Mouse (Mus musculus) E14TG2a.4 (cell line): ENCODE data around the gene Cars2.

Experiments used
- CTCF ChIP-seq: conservative IDR thresholded peaks from 2 replicates; pipeline ENCODE4 v1.5.1; 2014; ENCODE audit warnings: low read length
- NANOG ChIP-seq: IDR thresholded peaks from 2 replicates; pipeline ENCODE4 v1.6.1; 2014; ENCODE audit warnings: borderline replicate concordance, low read length, mixed read lengths
- POU5F1 ChIP-seq: IDR thresholded peaks from 2 replicates; pipeline ENCODE4 v1.6.1; 2014; ENCODE audit warnings: low read length, borderline replicate concordance

DNA sequence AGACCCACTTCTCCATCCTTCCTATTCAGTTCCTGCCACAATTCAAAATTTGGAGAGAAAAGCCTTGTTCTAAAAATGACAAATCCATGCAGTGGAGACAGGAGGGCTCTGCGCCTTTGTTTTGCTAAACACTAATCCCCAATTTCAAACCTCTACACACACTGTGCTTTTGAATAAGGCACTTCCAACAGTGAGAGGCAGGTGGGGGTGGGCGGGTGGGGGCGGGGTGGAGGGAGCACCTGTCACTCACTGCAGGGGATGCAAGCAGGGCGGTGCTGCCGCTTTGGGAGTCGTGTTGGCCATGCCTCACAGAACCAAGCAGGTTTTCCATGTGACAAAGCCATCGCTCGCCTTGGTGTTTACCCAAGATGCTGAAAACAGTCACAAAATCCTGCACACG lies 16.1 kb downstream of the Cars2 start:
- no peak for TF ChIP-seq CTCF
- TF ChIP-seq POU5F1: no peak
- no peak for TF ChIP-seq NANOG
